Mouse (Mus musculus) MEL (cell line): ENCODE measurements around the gene Fuom. TPM values are rescaled to one million over a fixed set of nuclear protein-coding genes. Genes with fewer than 3 reads are reported as not detected.
A peak's percentile ranks its signal among the peaks of the same experiment; 100 is the strongest.

Source experiments
- DNase-seq: peaks from one replicate; pipeline ENCODE4 v3.0.0; 2011; ENCODE audit warnings: low read depth, low spot score
- H3K27ac ChIP-seq: 2 replicates; pipeline ENCODE4 v1.5.1; 2012; ENCODE audit warnings: low read depth, mild to moderate bottlenecking, control low read depth, low read length, moderate library complexity; ENCODE audit not compliant: control insufficient read depth
- H3K27me3 ChIP-seq, 2 experiments: fragments of 150-350 bp in 1 of 2; sonication (generic) in 1 of 2; 2 replicates each; pipeline ENCODE4 v1.6.1; 2012; ENCODE audit warnings: low read length in 2 of 2, mild to moderate bottlenecking in 2 of 2, improper control_type of control experiment in 1 of 2, moderate library complexity in 1 of 2; ENCODE audit not compliant: insufficient read depth in 2 of 2, control insufficient read depth in 1 of 2
- H3K36me3 ChIP-seq, 2 experiments: 2 replicates each; pipeline ENCODE4 v1.6.1; 2012 to 2014; ENCODE audit warnings: low read length in 2 of 2, improper control_type of control experiment in 1 of 2, inconsistent platforms in 1 of 2, mild to moderate bottlenecking in 1 of 2; ENCODE audit not compliant: insufficient read depth in 2 of 2, control insufficient read depth in 1 of 2
- H3K4me1 ChIP-seq, 2 experiments: fragments of 150-350 bp in 1 of 2; sonication (generic) in 1 of 2; 2 replicates each; pipeline ENCODE4 v1.6.1; 2012; ENCODE audit warnings: low read length in 2 of 2, improper control_type of control experiment in 1 of 2, mild to moderate bottlenecking in 1 of 2; ENCODE audit not compliant: insufficient read depth in 2 of 2, control insufficient read depth in 1 of 2
- H3K4me3 ChIP-seq, 2 experiments: fragments of 150-350 bp in 1 of 2; sonication (generic) in 1 of 2; 2 replicates each; pipeline ENCODE4 v1.5.1; 2012; ENCODE audit warnings: low read depth in 2 of 2, low read length in 2 of 2, mild to moderate bottlenecking in 2 of 2, moderate library complexity in 2 of 2, control low read depth in 1 of 2, improper control_type of control experiment in 1 of 2; ENCODE audit not compliant: control insufficient read depth in 1 of 2, insufficient read depth in 1 of 2
- H3K79me2 ChIP-seq: 2 replicates; pipeline ENCODE4 v1.6.1; 2012; ENCODE audit warnings: mild to moderate bottlenecking, low read length, moderate library complexity; ENCODE audit not compliant: control insufficient read depth, poor library complexity, insufficient read depth
- H3K9ac ChIP-seq: 2 replicates; pipeline ENCODE4 v1.6.1; 2012; ENCODE audit warnings: low read depth, mild to moderate bottlenecking, control low read depth, low read length, moderate library complexity; ENCODE audit not compliant: control insufficient read depth, poor library complexity, severe bottlenecking
- H3K9me3 ChIP-seq: fragments of 150-350 bp; sonication (generic); replicated peaks from 2 replicates; pipeline ENCODE4 v1.6.1; 2012; ENCODE audit warnings: mild to moderate bottlenecking, low read length, improper control_type of control experiment, moderate library complexity; ENCODE audit not compliant: insufficient read depth
- CHD1 ChIP-seq: IDR thresholded peaks from 2 replicates; pipeline ENCODE4 v1.6.1; 2012; ENCODE audit warnings: low read depth, mild to moderate bottlenecking, inconsistent platforms, low read length, improper control_type of control experiment
- CHD2 ChIP-seq: IDR thresholded peaks from 2 replicates; pipeline ENCODE4 v1.6.1; 2011; ENCODE audit warnings: low read length, improper control_type of control experiment
- E2F4 ChIP-seq: IDR thresholded peaks from 2 replicates; pipeline ENCODE4 v1.6.1; 2011; ENCODE audit warnings: low read depth, low read length, improper control_type of control experiment, borderline replicate concordance
- ELF1 ChIP-seq: IDR thresholded peaks from 2 replicates; pipeline ENCODE4 v1.6.1; 2014; ENCODE audit warnings: low read depth, mild to moderate bottlenecking, inconsistent platforms, low read length, improper control_type of control experiment, moderate library complexity
- ETS1 ChIP-seq: IDR thresholded peaks from 2 replicates; pipeline ENCODE4 v1.6.1; 2012; ENCODE audit warnings: low read depth, mild to moderate bottlenecking, inconsistent platforms, low read length, improper control_type of control experiment, moderate library complexity
- GABPA ChIP-seq: IDR thresholded peaks from 2 replicates; pipeline ENCODE4 v1.6.1; 2012; ENCODE audit warnings: low read depth, mild to moderate bottlenecking, inconsistent platforms, low read length, improper control_type of control experiment, moderate library complexity
- HCFC1 ChIP-seq: IDR thresholded peaks from 2 replicates; pipeline ENCODE4 v1.6.1; 2012; ENCODE audit warnings: low read depth, mild to moderate bottlenecking, inconsistent platforms, low read length, improper control_type of control experiment, moderate library complexity
- MAFK ChIP-seq: IDR thresholded peaks from 2 replicates; pipeline ENCODE4 v1.6.1; 2011; ENCODE audit warnings: low read depth, mild to moderate bottlenecking, low read length, improper control_type of control experiment, borderline replicate concordance
- MYB ChIP-seq: IDR thresholded peaks from 2 replicates; pipeline ENCODE4 v1.6.1; 2011; ENCODE audit warnings: mild to moderate bottlenecking, low read depth, low read length, improper control_type of control experiment
- NELFE ChIP-seq: IDR thresholded peaks from 2 replicates; pipeline ENCODE4 v1.6.1; 2011; ENCODE audit warnings: low read depth, low read length, improper control_type of control experiment
- POLR2AphosphoS5 ChIP-seq: IDR thresholded peaks from 2 replicates; pipeline ENCODE4 v1.6.1; 2012; ENCODE audit warnings: low read depth, borderline replicate concordance, mild to moderate bottlenecking, inconsistent platforms, low read length, moderate library complexity, mixed read lengths
- SMC3 ChIP-seq: IDR thresholded peaks from 2 replicates; pipeline ENCODE4 v1.6.1; 2011; ENCODE audit warnings: low read depth, low read length, improper control_type of control experiment
- TAL1 ChIP-seq: IDR thresholded peaks from 2 replicates; pipeline ENCODE4 v1.6.1; 2012; ENCODE audit warnings: mild to moderate bottlenecking, inconsistent platforms, low read length, moderate library complexity, mixed read lengths
- ZC3H11A ChIP-seq: IDR thresholded peaks from 2 replicates; pipeline ENCODE4 v1.6.1; 2012; ENCODE audit warnings: low read depth, mild to moderate bottlenecking, inconsistent platforms, low read length, improper control_type of control experiment
- ZKSCAN1 ChIP-seq: IDR thresholded peaks from 2 replicates; pipeline ENCODE4 v1.6.1; 2012; ENCODE audit warnings: low read depth, mild to moderate bottlenecking, inconsistent platforms, low read length, improper control_type of control experiment, moderate library complexity
- polyA plus RNA-seq, 2 experiments: library from polyadenylated mRNA; stranded (reverse) in 1 of 2; unstranded in 1 of 2; fragments of >175 nt in 1 of 2; fragments of >200 nt in 1 of 2; gene quantifications; 2 replicates each; pipeline versions ENCODE4 v1.2.1 to v1.2.4; 2012; ENCODE audit warnings: low replicate concordance in 2 of 2, low read depth in 1 of 2; ENCODE audit not compliant: insufficient read length in 2 of 2, insufficient read depth in 1 of 2, missing spikeins in 1 of 2
- total RNA-seq: library from RNA; depleted of rRNA; stranded (reverse); fragments of 300-350 nt; gene quantifications from 2 replicates; pipeline ENCODE4 v1.2.3, GENCODE M21; 2012

The Fuom gene
- total and polyA plus RNA-seq, 3 experiments, result 1.1 to 10.9 TPM; not detected in 1

DNA sequence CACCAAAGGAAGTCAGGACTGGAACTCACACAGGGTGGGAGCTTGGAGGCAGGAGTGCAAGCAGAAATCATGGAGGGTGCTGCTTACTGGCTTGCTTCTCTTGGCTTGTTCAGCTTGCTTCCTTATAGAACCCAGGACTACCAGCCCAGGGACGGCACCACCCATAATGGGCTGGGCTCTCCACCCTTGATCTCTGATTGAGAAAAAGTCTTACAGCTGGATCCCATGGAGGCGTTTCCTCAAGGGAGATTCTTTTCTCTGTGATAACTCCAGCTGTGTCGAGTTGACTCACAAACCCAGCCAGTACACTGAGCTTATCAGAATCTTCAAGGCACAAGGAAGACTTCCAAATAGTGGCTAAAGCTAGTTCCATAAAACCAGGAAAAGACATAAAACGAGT, 20.5 kb upstream of the Fuom start:
- Histone ChIP-seq H3K4me1 (no peaks in the 10 kb centered on the region; a peak in 1 of 4 replicates), H3K79me2 (no peaks in the 10 kb centered on the region), H3K9me3 (no peaks in the 10 kb centered on the region), H3K27ac (no peak overlapping the region), H3K9ac (no peak overlapping the region), H3K4me3 (no peak overlapping the region), H3K27me3 (no peaks in the 10 kb centered on the region), H3K36me3 (no peaks in the 10 kb centered on the region; a peak in 1 of 4 replicates)
- peak; percentile 47 for DNase-seq
- TF ChIP-seq HCFC1, result no peak
- peak; percentile 25; the same call in 1 of the 2 replicates for TF ChIP-seq ETS1
- TF ChIP-seq MAFK, result no peak
- no peak for TF ChIP-seq CHD2
- no peak for TF ChIP-seq CHD1
- no peak for TF ChIP-seq ELF1
- TF ChIP-seq ZC3H11A, result no peak
- no peak for TF ChIP-seq SMC3
- no peak for TF ChIP-seq E2F4

DNA sequence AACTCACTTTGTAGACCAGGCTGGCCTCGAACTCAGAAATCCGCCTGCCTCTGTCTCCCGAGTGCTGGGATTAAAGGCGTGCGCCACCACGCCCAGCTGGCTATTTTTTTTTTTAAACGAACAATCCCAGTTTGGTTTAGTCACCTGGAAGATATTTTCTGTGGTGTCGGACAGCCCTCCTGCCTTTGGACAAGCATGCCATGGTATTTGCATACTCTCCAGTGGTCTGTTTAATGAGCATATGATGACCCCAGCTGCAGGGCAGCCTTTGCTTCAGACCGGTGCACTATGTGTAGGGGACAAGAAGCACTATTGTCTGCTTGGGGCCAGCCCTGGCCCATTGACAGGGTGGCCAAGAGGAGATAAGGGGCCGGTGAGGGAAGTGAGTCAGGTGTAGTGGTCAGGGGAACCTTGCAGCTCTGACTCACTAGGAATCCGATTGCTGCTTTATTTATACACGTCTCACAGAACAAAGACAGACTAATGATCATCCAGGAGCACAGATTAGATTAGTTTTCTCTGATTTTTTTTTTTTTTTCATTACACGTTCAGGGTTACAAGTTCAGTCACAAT, 19.2 kb upstream of the Fuom start:
- Histone ChIP-seq H3K9ac (no peak overlapping the region), H3K36me3 (peaks cover 0 to 2% of the 10 kb centered on the region in 2 experiments; a peak in 2 of 4 replicates), H3K4me3 (no peak overlapping the region)
- DNase-seq, result no peak
- TF ChIP-seq E2F4 (no peak), NELFE (no peak), POLR2AphosphoS5 (no peak), ELF1 (no peak), GABPA (no peak), ZKSCAN1 (no peak), TAL1 (no peak; the same call in 1 of the 2 replicates)
- TF ChIP-seq, all 39 proteins: peak for 0
- H3K79me2 ChIP-seq, result no peaks in the 10 kb centered on the region
- H3K4me1 ChIP-seq, result peaks cover 5% of the 10 kb centered on the region in 2 experiments; a peak in 2 of 4 replicates
- no peaks in the 10 kb centered on the region for H3K9me3 ChIP-seq
- no peaks in the 10 kb centered on the region for H3K27me3 ChIP-seq
- no peak overlapping the region for H3K27ac ChIP-seq

DNA sequence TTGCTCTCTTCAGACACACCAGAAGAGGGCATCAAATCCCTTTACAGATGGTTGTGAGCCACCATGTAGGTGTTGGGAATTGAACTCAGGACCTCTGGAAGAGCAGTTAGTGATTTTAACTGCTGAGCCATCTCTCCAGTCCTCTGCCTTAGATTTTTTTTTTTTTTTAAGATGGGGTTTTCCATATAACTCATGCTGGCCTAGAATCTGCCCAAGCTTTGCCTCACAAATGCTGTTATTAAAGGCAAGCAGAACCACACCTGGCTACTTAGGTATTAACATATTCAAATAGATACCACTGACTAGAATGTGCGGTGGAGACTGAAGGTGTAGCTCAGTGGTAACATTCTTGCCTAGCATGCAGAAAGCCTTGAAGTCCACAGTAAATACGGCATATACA, 18.2 kb upstream of the Fuom start:
- Histone ChIP-seq H3K4me1 (peaks cover 5% of the 10 kb centered on the region in 2 experiments; a peak in 3 of 4 replicates), H3K36me3 (peaks cover 0 to 2% of the 10 kb centered on the region in 2 experiments; a peak in 2 of 4 replicates), H3K79me2 (peaks cover 3% of the 10 kb centered on the region), H3K27me3 (no peaks in the 10 kb centered on the region), H3K9ac (no peak overlapping the region), H3K4me3 (no peak overlapping the region), H3K9me3 (no peaks in the 10 kb centered on the region), H3K27ac (no peak overlapping the region)
- DNase-seq, result no peak
- no peak for TF ChIP-seq TAL1
- TF ChIP-seq ETS1, result no peak
- TF ChIP-seq GABPA, result no peak
- no peak for TF ChIP-seq MYB
